Mouse (Mus musculus): ENCODE results near the gene Lmnb2. TPM values are rescaled to one million over a fixed set of nuclear protein-coding genes. Genes with fewer than 3 reads are reported as not detected.
A peak's percentile ranks its signal among the peaks of the same experiment; 100 is the strongest.

Gene Lmnb2
- polyA plus RNA-seq, 1 experiment = 11.0 TPM

DNA sequence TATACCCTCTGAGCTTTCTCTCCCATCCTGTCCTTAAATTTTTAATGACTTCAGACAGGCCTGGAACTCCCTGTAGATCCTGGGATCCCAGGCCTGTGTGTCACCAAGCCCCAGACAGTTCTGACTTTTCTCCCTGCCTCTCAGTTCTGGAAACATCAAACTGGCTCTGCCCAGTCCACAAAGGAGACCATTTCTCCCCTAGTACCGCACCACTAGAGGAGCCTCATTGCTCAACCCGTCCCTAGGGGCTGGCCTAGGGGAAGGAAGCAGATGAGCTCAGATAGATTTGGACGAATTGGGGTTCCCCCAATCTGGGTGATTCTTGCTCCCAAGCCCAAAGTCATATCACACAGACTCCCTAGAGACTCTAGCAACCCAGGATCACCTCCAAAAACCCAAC, 17.2 kb upstream of the Lmnb2 start:
- DNase-seq (ENCODE audit: low read depth in 1 of 2, low spot score in 2 of 2) = peak in 1 of 2 experiments; percentile 49
- H3K27ac ChIP-seq (ENCODE audit: insufficient read depth, low read length) = no peak overlapping the region
- 11% methylated on average over 3 of the region's 3 CpGs for WGBS
- no peak for TF ChIP-seq POLR2A (IDR thresholded peaks at IDR 0.05; ENCODE audit: low read depth, low read length)
- no peak for TF ChIP-seq CTCF (IDR thresholded peaks at IDR 0.05; ENCODE audit: extremely low read depth, insufficient read depth, insufficient read length, insufficient replicate concordance)
- H3K4me1 ChIP-seq (ENCODE audit: control insufficient read depth, insufficient read depth, insufficient read length) = peaks cover 58% of the 10 kb centered on the region
- H3K36me3 ChIP-seq (ENCODE audit: control insufficient read depth, insufficient read depth, low read length) = 0 out of 2 replicates have a peak, but pooled peaks cover 2% of the 10 kb centered on the region
- H3K4me3 ChIP-seq (ENCODE audit: extremely low read depth, insufficient read depth, insufficient read length) = no peak overlapping the region
- no peaks in the 10 kb centered on the region for H3K27me3 ChIP-seq (ENCODE audit: control insufficient read depth, insufficient read depth, low read length)

DNA sequence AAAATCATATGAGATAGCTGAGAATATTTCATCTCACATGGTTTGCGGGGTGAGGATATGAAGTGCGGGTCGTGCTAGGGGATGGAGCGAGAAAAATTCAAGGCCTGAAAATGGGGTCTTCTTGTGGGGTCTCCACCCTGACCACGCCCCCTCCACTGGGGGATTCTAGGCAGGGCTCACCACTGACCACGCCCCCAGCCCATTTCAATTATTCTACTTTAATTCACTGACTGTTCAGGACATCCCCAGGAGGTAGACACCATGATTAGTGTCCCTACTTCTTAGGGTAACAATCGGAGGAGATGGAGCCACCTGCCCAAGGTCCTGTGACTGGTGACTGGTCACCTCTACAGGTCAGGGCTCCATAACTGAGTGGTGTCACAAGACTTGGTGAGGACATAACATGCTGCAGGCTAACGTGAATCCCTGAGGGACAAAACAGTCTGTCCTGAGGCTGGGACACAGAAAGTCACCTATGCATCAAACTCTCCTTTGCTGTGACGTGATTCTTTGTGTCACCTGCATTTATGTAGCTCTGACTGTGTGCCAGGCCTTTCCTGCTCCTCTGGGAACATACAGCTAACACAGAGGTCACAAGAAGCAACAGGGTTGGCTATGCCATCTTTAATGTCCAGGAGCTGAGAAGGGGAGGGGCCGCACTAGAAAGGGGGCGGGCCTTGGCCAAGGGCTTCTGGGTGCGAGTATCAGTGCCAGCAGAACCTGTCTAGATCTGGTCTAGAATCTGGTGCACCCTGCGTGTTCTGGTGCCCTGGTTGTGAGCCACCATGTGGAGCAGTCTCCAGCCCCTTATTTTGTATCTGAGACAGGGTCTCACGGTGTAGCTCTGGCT, 16.3 kb upstream of the Lmnb2 start:
- H3K27ac ChIP-seq (ENCODE audit: insufficient read depth, low read length) = no peak overlapping the region
- no peaks in the 10 kb centered on the region for H3K27me3 ChIP-seq (ENCODE audit: control insufficient read depth, insufficient read depth, low read length)

GRCm38 (mm10) chr10:80933421-80933979, 15.5 kb upstream of the Lmnb2 start:
- Histone ChIP-seq H3K4me1 (ENCODE audit: control insufficient read depth, insufficient read depth, insufficient read length) (peaks cover 48% of the 10 kb centered on the region), H3K4me3 (ENCODE audit: extremely low read depth, insufficient read depth, insufficient read length) (peak overlapping the region; percentile 33; the same call in 1 of the 2 replicates), H3K36me3 (ENCODE audit: control insufficient read depth, insufficient read depth, low read length) (0 out of 2 replicates have a peak, but pooled peaks cover 2% of the 10 kb centered on the region), H3K27me3 (ENCODE audit: control insufficient read depth, insufficient read depth, low read length) (no peaks in the 10 kb centered on the region), H3K27ac (ENCODE audit: insufficient read depth, low read length) (no peak overlapping the region)
- peak in 1 of 2 experiments; percentile 45 for DNase-seq (ENCODE audit: low read depth in 1 of 2, low spot score in 2 of 2)
- TF ChIP-seq CTCF (IDR thresholded peaks at IDR 0.05; ENCODE audit: extremely low read depth, insufficient read depth, insufficient read length, insufficient replicate concordance) (no peak), POLR2A (IDR thresholded peaks at IDR 0.05; ENCODE audit: low read depth, low read length) (no peak)
- 3% methylated on average over 21 of the region's 21 CpGs for WGBS

More for the DNA sequence above, 16.3 kb upstream of the Lmnb2 start:
- TF ChIP-seq POLR2A (IDR thresholded peaks at IDR 0.05; ENCODE audit: low read depth, low read length) (no peak), CTCF (IDR thresholded peaks at IDR 0.05; ENCODE audit: extremely low read depth, insufficient read depth, insufficient read length, insufficient replicate concordance) (no peak)
- DNase-seq (ENCODE audit: low read depth in 1 of 2, low spot score in 2 of 2) = no peak
- Histone ChIP-seq H3K4me3 (ENCODE audit: extremely low read depth, insufficient read depth, insufficient read length) (no peak overlapping the region), H3K36me3 (ENCODE audit: control insufficient read depth, insufficient read depth, low read length) (0 out of 2 replicates have a peak, but pooled peaks cover 2% of the 10 kb centered on the region), H3K4me1 (ENCODE audit: control insufficient read depth, insufficient read depth, insufficient read length) (peaks cover 54% of the 10 kb centered on the region)
- WGBS = 82% methylated on average over 14 of the region's 14 CpGs

GRCm38 (mm10) chr10:80932700-80933420, 14.8 kb upstream of the Lmnb2 start:
- no peak overlapping the region for H3K27ac ChIP-seq (ENCODE audit: insufficient read depth, low read length)
- TF ChIP-seq CTCF (IDR thresholded peaks at IDR 0.05; ENCODE audit: extremely low read depth, insufficient read depth, insufficient read length, insufficient replicate concordance) (no peak), POLR2A (IDR thresholded peaks at IDR 0.05; ENCODE audit: low read depth, low read length) (no peak)
- H3K4me3 ChIP-seq (ENCODE audit: extremely low read depth, insufficient read depth, insufficient read length) = peak overlapping the region; percentile 35
- H3K27me3 ChIP-seq (ENCODE audit: control insufficient read depth, insufficient read depth, low read length) = no peaks in the 10 kb centered on the region
- H3K36me3 ChIP-seq (ENCODE audit: control insufficient read depth, insufficient read depth, low read length) = 0 out of 2 replicates have a peak, but pooled peaks cover 2% of the 10 kb centered on the region
- peaks cover 47% of the 10 kb centered on the region for H3K4me1 ChIP-seq (ENCODE audit: control insufficient read depth, insufficient read depth, insufficient read length)
- DNase-seq (ENCODE audit: low read depth in 1 of 2, low spot score in 2 of 2) = no peak
- 5% methylated on average over 17 of the region's 17 CpGs for WGBS

DNA sequence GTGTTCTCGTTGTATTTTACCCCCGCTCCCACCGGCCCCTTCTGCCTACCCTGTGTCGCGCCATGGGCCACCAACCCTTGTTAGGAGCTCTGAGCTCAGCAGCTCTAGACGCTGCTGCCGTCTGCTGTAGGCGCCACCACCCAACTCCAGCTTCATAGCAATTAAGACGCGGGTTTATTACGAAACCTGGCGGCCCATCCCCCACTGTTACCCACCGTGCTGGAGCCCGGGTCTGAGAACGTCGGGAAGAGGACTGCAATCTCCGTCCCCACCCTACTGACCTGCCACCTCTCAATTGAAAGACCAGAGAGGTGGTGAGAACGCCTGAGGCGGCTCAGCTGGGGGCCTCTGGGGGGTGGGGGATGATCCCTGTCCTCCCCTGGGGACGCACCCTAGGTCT, 14.2 kb upstream of the Lmnb2 start:
- H3K4me3 ChIP-seq (ENCODE audit: extremely low read depth, insufficient read depth, insufficient read length) = peak overlapping the region; percentile 35
- DNase-seq (ENCODE audit: low read depth in 1 of 2, low spot score in 2 of 2) = no peak
- H3K36me3 ChIP-seq (ENCODE audit: control insufficient read depth, insufficient read depth, low read length) = 0 out of 2 replicates have a peak, but pooled peaks cover 2% of the 10 kb centered on the region
- no peak for TF ChIP-seq CTCF (IDR thresholded peaks at IDR 0.05; ENCODE audit: extremely low read depth, insufficient read depth, insufficient read length, insufficient replicate concordance)
- TF ChIP-seq POLR2A (IDR thresholded peaks at IDR 0.05; ENCODE audit: low read depth, low read length) = no peak
- no peak overlapping the region for H3K27ac ChIP-seq (ENCODE audit: insufficient read depth, low read length)
- peaks cover 40% of the 10 kb centered on the region for H3K4me1 ChIP-seq (ENCODE audit: control insufficient read depth, insufficient read depth, insufficient read length)
- no peaks in the 10 kb centered on the region for H3K27me3 ChIP-seq (ENCODE audit: control insufficient read depth, insufficient read depth, low read length)
- 6% methylated on average over 20 of the region's 20 CpGs for WGBS

- 0 out of 2 replicates have a peak, but pooled peaks cover 2% of the 10 kb centered on the region for H3K36me3 ChIP-seq (ENCODE audit: control insufficient read depth, insufficient read depth, low read length)
- no peaks in the 10 kb centered on the region for H3K27me3 ChIP-seq (ENCODE audit: control insufficient read depth, insufficient read depth, low read length)
- 0 out of 2 replicates have a peak overlapping the region, but pooled peaks have one; percentile 11 for H3K4me3 ChIP-seq (ENCODE audit: extremely low read depth, insufficient read depth, insufficient read length)
- no peak for DNase-seq (ENCODE audit: low read depth in 1 of 2, low spot score in 2 of 2)
- no peak overlapping the region for H3K27ac ChIP-seq (ENCODE audit: insufficient read depth, low read length)
- H3K4me1 ChIP-seq (ENCODE audit: control insufficient read depth, insufficient read depth, insufficient read length) = peaks cover 36% of the 10 kb centered on the region
- TF ChIP-seq CTCF (IDR thresholded peaks at IDR 0.05; ENCODE audit: extremely low read depth, insufficient read depth, insufficient read length, insufficient replicate concordance) (no peak), POLR2A (IDR thresholded peaks at IDR 0.05; ENCODE audit: low read depth, low read length) (no peak)
- WGBS = 18% methylated on average over 26 of the region's 26 CpGs
These were observed 13.7 kb upstream of the Lmnb2 start for GRCm38 (mm10) chr10:80931695-80932094.
